Mouse (Mus musculus): ENCODE data around the gene Rabep1. TPM values are rescaled to one million over a fixed set of nuclear protein-coding genes. Genes with fewer than 3 reads are reported as not detected.

Gene Rabep1
- polyA plus RNA-seq, 1 experiment from 2014 or later: 33.7 TPM

Other genes starting within 250 kb of the Rabep1 start
- gene 4930544D05Rik, start 228.9 kb upstream of the Rabep1 start, polyA plus RNA-seq (2015; fragmentation: Nextera tagmentation; extraction: Ambion mirVana): not detected in 2 replicates
- gene Chrne, start 225.6 kb upstream of the Rabep1 start, polyA plus RNA-seq (2015; fragmentation: Nextera tagmentation; extraction: Ambion mirVana): 0.41 TPM in 1 of 2 replicates, not detected in the other
- 0.26 and 0.29 TPM in 2 replicates for gene Gp1ba, start 205.7 kb upstream of the Rabep1 start, polyA plus RNA-seq (2015; fragmentation: Nextera tagmentation; extraction: Ambion mirVana)
- gene Rnf167, start 197.5 kb upstream of the Rabep1 start, polyA plus RNA-seq (2015; fragmentation: Nextera tagmentation; extraction: Ambion mirVana): 124 TPM in 2 replicates
- gene Slc25a11, start 197.3 kb upstream of the Rabep1 start, polyA plus RNA-seq (2015; fragmentation: Nextera tagmentation; extraction: Ambion mirVana): 165 and 188 TPM in 2 replicates
- gene Pfn1, start 190.1 kb upstream of the Rabep1 start, polyA plus RNA-seq (2015; fragmentation: Nextera tagmentation; extraction: Ambion mirVana): 1,605 and 1,679 TPM in 2 replicates
- 71.5 and 252 TPM in 2 replicates for gene Eno3, start 187.6 kb upstream of the Rabep1 start, polyA plus RNA-seq (2015; fragmentation: Nextera tagmentation; extraction: Ambion mirVana)
- gene Spag7, start 175.4 kb upstream of the Rabep1 start, polyA plus RNA-seq (2015; fragmentation: Nextera tagmentation; extraction: Ambion mirVana): 149 and 172 TPM in 2 replicates
- gene Camta2, start 156.7 kb upstream of the Rabep1 start, polyA plus RNA-seq (2015; fragmentation: Nextera tagmentation; extraction: Ambion mirVana): 12.9 and 14.8 TPM in 2 replicates
- gene Inca1, start 144.6 kb upstream of the Rabep1 start, polyA plus RNA-seq (2015; fragmentation: Nextera tagmentation; extraction: Ambion mirVana): 0.91 and 2.1 TPM in 2 replicates
- gene Kif1c, start 144.2 kb upstream of the Rabep1 start, polyA plus RNA-seq (2015; fragmentation: Nextera tagmentation; extraction: Ambion mirVana): 4.3 and 5.3 TPM in 2 replicates
- 7.3 and 7.9 TPM in 2 replicates for gene Zfp3, start 80.6 kb upstream of the Rabep1 start, polyA plus RNA-seq (2015; fragmentation: Nextera tagmentation; extraction: Ambion mirVana)
- 0.27 TPM in 1 of 2 replicates, not detected in the other for gene Scimp, start 32.2 kb upstream of the Rabep1 start, polyA plus RNA-seq (2015; fragmentation: Nextera tagmentation; extraction: Ambion mirVana)
- gene Nup88, start 125.2 kb downstream of the Rabep1 start, polyA plus RNA-seq (2015; fragmentation: Nextera tagmentation; extraction: Ambion mirVana): 103 and 115 TPM in 2 replicates
- 69.1 and 71.5 TPM in 2 replicates for gene Rpain, start 125.4 kb downstream of the Rabep1 start, polyA plus RNA-seq (2015; fragmentation: Nextera tagmentation; extraction: Ambion mirVana)
- gene C1qbp, start 138.2 kb downstream of the Rabep1 start, polyA plus RNA-seq (2015; fragmentation: Nextera tagmentation; extraction: Ambion mirVana): 197 and 200 TPM in 2 replicates
- gene Dhx33, start 159.7 kb downstream of the Rabep1 start, polyA plus RNA-seq (2015; fragmentation: Nextera tagmentation; extraction: Ambion mirVana): 15.9 and 17.1 TPM in 2 replicates
- gene Mis12, start 174.8 kb downstream of the Rabep1 start, polyA plus RNA-seq (2015; fragmentation: Nextera tagmentation; extraction: Ambion mirVana): 40.8 and 43.3 TPM in 2 replicates
- 49.6 and 51.4 TPM in 2 replicates for gene Derl2, start 175.1 kb downstream of the Rabep1 start, polyA plus RNA-seq (2015; fragmentation: Nextera tagmentation; extraction: Ambion mirVana)
- gene 6330403K07Rik, start 188.7 kb downstream of the Rabep1 start, polyA plus RNA-seq (2015; fragmentation: Nextera tagmentation; extraction: Ambion mirVana): 151 and 165 TPM in 2 replicates

Data from limb, embryonic 15.5 days (tissue).